32 mouse cellular contexts compared by ENCODE assay signal in the genomic region with DNA sequence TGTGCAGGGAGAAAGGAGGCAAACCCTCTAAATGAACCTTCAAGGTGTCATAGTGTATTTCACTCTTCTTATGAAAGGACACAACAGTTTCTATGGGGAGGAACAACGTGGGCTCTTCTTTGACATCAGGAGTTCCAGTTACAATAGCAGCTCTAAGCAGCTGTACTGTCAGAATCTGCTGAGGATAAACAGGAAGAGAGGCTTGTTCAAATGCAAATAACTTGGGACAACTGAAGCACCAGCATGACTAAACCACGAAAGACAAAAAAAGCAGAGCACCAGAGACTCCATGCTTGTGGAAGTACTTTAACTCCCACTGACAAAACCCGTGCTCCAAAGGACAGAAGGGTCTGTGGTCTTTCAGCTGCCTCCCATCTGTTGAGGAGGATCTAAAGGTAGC.
DNase-seq lines count a peak whose midpoint lies in the region; ATAC-seq and TF ChIP-seq lines count a peak whose summit lies in the region.
"Had no signal": no experiment of that assay in that cellular context is flagged by ENCODE, and none has a peak within 500 bp of the region (broad histone marks: within the 10 kb centered on the region; RNA-seq: fewer than 3 reads in every experiment).

No protein-coding gene starts in this region.

- no peak for TF ChIP-seq CTCF in midbrain, postnatal 0 days (IDR thresholded peaks at IDR 0.05)

- H3K27ac ChIP-seq in midbrain, postnatal 0 days (ENCODE audit: low read depth, low read length): no peak overlapping the region
- H3K27ac ChIP-seq: embryonic facial prominence, embryonic 10.5 days; embryonic facial prominence, embryonic 13.5 days; forebrain, embryonic 12.5 days; hindbrain, embryonic 14.5 days; hindbrain, postnatal 0 days had no signal

- no peaks in the 10 kb centered on the region for H3K36me3 ChIP-seq in midbrain, postnatal 0 days (ENCODE audit: insufficient read depth, low read length)

- peak; percentile 55; the same call in 1 of the 2 replicates for ATAC-seq in frontal cortex, adult (ENCODE audit: low TSS enrichment)
- no peak for ATAC-seq in monocyte, adult 5-6 weeks (replicated peaks; ENCODE audit: insufficient number of reproducible peaks, low FRiP score, low TSS enrichment, poor library complexity, severe bottlenecking)
- no peak for ATAC-seq in midbrain, postnatal 0 days (ENCODE audit: low FRiP score)
- ATAC-seq: activated CD4-positive, CD25-positive, alpha-beta regulatory T cell, adult 4 months; forebrain, embryonic 16.5 days; hindbrain, postnatal 0 days; inflammation-experienced regulatory T-cells, adult 6 months; intestine, embryonic 16.5 days; Patski had no signal

- no peaks in the 10 kb centered on the region for H3K9me3 ChIP-seq in midbrain, postnatal 0 days (ENCODE audit: low read length)
- H3K9me3 ChIP-seq: embryonic facial prominence, embryonic 10.5 days; embryonic facial prominence, embryonic 13.5 days; forebrain, embryonic 12.5 days; G1E had no signal

- no peak overlapping the region for H3K4me3 ChIP-seq in midbrain, postnatal 0 days (ENCODE audit: low read depth, low read length)
- H3K4me3 ChIP-seq: embryonic facial prominence, embryonic 10.5 days; embryonic facial prominence, embryonic 13.5 days; erythroblast, embryonic 14.5 days; forebrain, embryonic 12.5 days had no signal

- no peak overlapping the region for H3K9ac ChIP-seq in midbrain, postnatal 0 days (replicated peaks; ENCODE audit: low read length, poor library complexity, severe bottlenecking)
- H3K9ac ChIP-seq: embryonic facial prominence, embryonic 13.5 days; forebrain, embryonic 12.5 days; hindbrain, embryonic 14.5 days had no signal

- H3K27me3 ChIP-seq in midbrain, postnatal 0 days (ENCODE audit: insufficient read depth, low read length): no peaks in the 10 kb centered on the region
- H3K27me3 ChIP-seq: embryonic facial prominence, embryonic 13.5 days; forebrain, embryonic 12.5 days; Patski had no signal

- WGBS in midbrain, postnatal 0 days: 12% methylated on average over 3 of the region's 3 CpGs

- H3K4me1 ChIP-seq in midbrain, postnatal 0 days (ENCODE audit: insufficient read depth, low read length): no peaks in the 10 kb centered on the region
- H3K4me1 ChIP-seq: embryonic facial prominence, embryonic 10.5 days; embryonic facial prominence, embryonic 13.5 days had no signal

- no peak for DNase-seq in frontal cortex, postnatal 25 days (ENCODE audit: low spot score in 2 of 2)
- peak; percentile 30 for DNase-seq in A20 (ENCODE audit: low read depth, low spot score)
- DNase-seq in ES-CJ7 (ENCODE audit: low read depth, low spot score): peak; percentile 35
- peak; percentile 25 for DNase-seq in brain, adult 2 months (ENCODE audit: low read depth, low spot score)
- no peak for DNase-seq in right cerebral cortex, postnatal 10 days (ENCODE audit: low spot score in 2 of 2)
- no peak for DNase-seq in midbrain, postnatal 0 days (ENCODE audit: low spot score)
- DNase-seq: adrenal gland, postnatal 14 days; B cell, adult 2 months; cerebellum, adult 11-12 months; cerebellum, adult 8-10 months; cerebellum, postnatal 10 days; cerebellum, postnatal 36 days; embryo, embryonic 11 days; gastrocnemius, postnatal 25 days; heart, postnatal 10 days; heart, postnatal 4 days; kidney, adult 18-20 months had no signal

- H3K4me2 ChIP-seq in midbrain, postnatal 0 days (ENCODE audit: low read depth, low read length, poor library complexity, severe bottlenecking): no peak overlapping the region
- H3K4me2 ChIP-seq: embryonic facial prominence, embryonic 13.5 days; forebrain, embryonic 12.5 days; heart, embryonic 11.5 days; hindbrain, embryonic 14.5 days had no signal

Comparison
In these comparisons a context has a peak if more than half of its experiments do, and no peak if none do; other contexts are left out.
1. DNase-seq: peak in A20 (single experiment), ES-CJ7 (single experiment) and brain, adult 2 months (single experiment); none in frontal cortex, postnatal 25 days (0 of 2), right cerebral cortex, postnatal 10 days (0 of 2) and midbrain, postnatal 0 days (single experiment).